Mouse (Mus musculus): ENCODE measurements around the gene Bcl2l15. TPM values are rescaled to one million over a fixed set of nuclear protein-coding genes. Genes with fewer than 3 reads are reported as not detected.
"Not testable (repeated sequence)": the region's sequence is repeated elsewhere in the genome, so short reads cannot be mapped to it uniquely, and the experiment has no call there.

Gene Bcl2l15
- polyA plus RNA-seq, 1 experiment from 2014 or later, result not detected

DNA sequence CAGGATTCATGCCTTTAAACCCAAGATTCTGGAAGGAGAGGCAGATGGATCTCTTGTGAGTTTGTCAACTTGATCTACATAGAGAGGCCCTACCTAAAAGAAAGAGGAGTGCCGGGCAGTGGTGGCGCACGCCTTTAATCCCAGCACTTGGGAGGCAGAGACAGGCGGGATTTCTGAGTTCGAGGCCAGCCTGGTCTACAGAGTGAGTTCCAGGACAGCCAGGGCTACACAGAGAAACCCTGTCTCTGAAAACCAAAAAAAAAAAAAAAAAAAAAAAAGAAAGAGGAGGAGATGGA lies 40.3 kb upstream of the Bcl2l15 start:
- H3K9ac ChIP-seq (ENCODE audit: low read length); H3K36me3 ChIP-seq (ENCODE audit: control insufficient read depth, insufficient read depth, low read length); H3K27ac ChIP-seq (replicated peaks; ENCODE audit: low read depth, low read length); H3K27me3 ChIP-seq (ENCODE audit: control insufficient read depth, insufficient read depth, low read length); DNase-seq (ENCODE audit: low spot score); ATAC-seq (ENCODE audit: insufficient number of reproducible peaks, low FRiP score, low TSS enrichment, low read depth); H3K9me3 ChIP-seq (ENCODE audit: control insufficient read depth, low read length); H3K4me2 ChIP-seq (ENCODE audit: low read depth, severe bottlenecking); H3K4me1 ChIP-seq (ENCODE audit: control insufficient read depth, insufficient read depth, low read length): not testable (repeated sequence)
- 79% methylated on average over 5 of the region's 5 CpGs for WGBS
- H3K4me3 ChIP-seq (ENCODE audit: low read depth, low read length), result peak overlapping the region; percentile 74

DNA sequence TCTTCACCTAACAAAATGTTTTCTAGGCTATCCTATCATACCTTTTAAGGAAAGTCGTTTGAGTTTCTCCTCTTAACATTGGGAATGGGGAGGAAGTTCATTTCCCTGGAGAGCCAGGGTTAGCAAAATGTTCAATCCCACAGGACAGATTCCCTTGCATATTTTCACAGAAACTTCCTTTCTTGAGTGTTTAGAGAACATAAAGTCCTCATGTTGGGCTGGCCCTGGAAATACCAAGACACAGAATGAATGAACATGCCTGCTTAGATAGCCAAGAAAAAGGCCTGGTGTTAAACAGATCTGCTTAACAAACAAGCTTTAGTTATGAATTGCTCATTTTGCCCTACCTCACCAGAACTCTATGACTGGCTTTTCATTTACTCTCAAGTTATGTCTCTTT lies 39.8 kb upstream of the Bcl2l15 start:
- ATAC-seq (ENCODE audit: insufficient number of reproducible peaks, low FRiP score, low TSS enrichment, low read depth) (no peak), DNase-seq (ENCODE audit: low spot score) (no peak)
- Histone ChIP-seq H3K36me3 (ENCODE audit: control insufficient read depth, insufficient read depth, low read length) (no peaks in the 10 kb centered on the region), H3K27ac (replicated peaks; ENCODE audit: low read depth, low read length) (no peak overlapping the region), H3K9me3 (ENCODE audit: control insufficient read depth, low read length) (no peaks in the 10 kb centered on the region), H3K4me2 (ENCODE audit: low read depth, severe bottlenecking) (no peak overlapping the region), H3K4me1 (ENCODE audit: control insufficient read depth, insufficient read depth, low read length) (0 out of 2 replicates have a peak, but pooled peaks cover 2% of the 10 kb centered on the region), H3K9ac (ENCODE audit: low read length) (no peak overlapping the region), H3K27me3 (ENCODE audit: control insufficient read depth, insufficient read depth, low read length) (no peaks in the 10 kb centered on the region), H3K4me3 (ENCODE audit: low read depth, low read length) (no peak overlapping the region)
- WGBS, result 74% methylated on average over 1 of the region's 1 CpGs

- Histone ChIP-seq H3K4me2 (ENCODE audit: low read depth, severe bottlenecking) (no peak overlapping the region), H3K36me3 (ENCODE audit: control insufficient read depth, insufficient read depth, low read length) (no peaks in the 10 kb centered on the region; the same call in 1 of the 2 replicates), H3K9me3 (ENCODE audit: control insufficient read depth, low read length) (no peaks in the 10 kb centered on the region), H3K27me3 (ENCODE audit: control insufficient read depth, insufficient read depth, low read length) (no peaks in the 10 kb centered on the region), H3K27ac (replicated peaks; ENCODE audit: low read depth, low read length) (no peak overlapping the region), H3K4me3 (ENCODE audit: low read depth, low read length) (no peak overlapping the region), H3K9ac (ENCODE audit: low read length) (no peak overlapping the region), H3K4me1 (ENCODE audit: control insufficient read depth, insufficient read depth, low read length) (no peaks in the 10 kb centered on the region)
- WGBS, result 57% methylated on average over 2 of the region's 2 CpGs
- no peak for DNase-seq (ENCODE audit: low spot score)
- no peak for ATAC-seq (ENCODE audit: insufficient number of reproducible peaks, low FRiP score, low TSS enrichment, low read depth)
These were observed 36.0 kb upstream of the Bcl2l15 start for GRCm38 (mm10) chr3:103796389-103796788.

DNA sequence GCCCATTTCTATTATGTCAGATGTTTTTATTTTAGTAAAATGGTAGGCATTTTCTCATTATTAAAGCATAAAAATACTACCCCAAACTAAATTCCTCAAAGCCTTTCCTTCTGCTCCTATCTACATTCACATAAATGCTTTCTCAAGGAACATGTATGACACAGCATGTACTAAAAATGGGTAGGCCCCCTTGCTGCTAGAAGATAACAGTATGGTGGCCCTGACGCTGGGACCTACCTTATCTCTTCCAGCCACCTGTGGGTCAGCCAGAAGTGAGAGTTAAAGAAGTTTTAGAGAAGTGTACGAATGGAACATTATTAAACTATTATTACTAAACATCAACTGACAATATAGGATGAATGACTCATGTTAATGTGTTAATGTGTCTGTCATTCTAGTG lies 32.9 kb upstream of the Bcl2l15 start:
- WGBS, result 83% methylated on average over 2 of the region's 2 CpGs
- DNase-seq (ENCODE audit: low spot score) (no peak), ATAC-seq (ENCODE audit: insufficient number of reproducible peaks, low FRiP score, low TSS enrichment, low read depth) (no peak)
- H3K4me2 ChIP-seq (ENCODE audit: low read depth, severe bottlenecking), result no peak overlapping the region
- H3K27me3 ChIP-seq (ENCODE audit: control insufficient read depth, insufficient read depth, low read length), result no peaks in the 10 kb centered on the region
- H3K36me3 ChIP-seq (ENCODE audit: control insufficient read depth, insufficient read depth, low read length), result peaks cover 8% of the 10 kb centered on the region
- no peak overlapping the region for H3K4me3 ChIP-seq (ENCODE audit: low read depth, low read length)
- H3K4me1 ChIP-seq (ENCODE audit: control insufficient read depth, insufficient read depth, low read length), result no peaks in the 10 kb centered on the region
- no peak overlapping the region for H3K27ac ChIP-seq (replicated peaks; ENCODE audit: low read depth, low read length)
- no peaks in the 10 kb centered on the region for H3K9me3 ChIP-seq (ENCODE audit: control insufficient read depth, low read length)
- H3K9ac ChIP-seq (ENCODE audit: low read length), result no peak overlapping the region

GRCm38 (mm10) chr3:103801631-103802531 lies 30.5 kb upstream of the Bcl2l15 start:
- DNase-seq (ENCODE audit: low spot score), result no peak
- no peaks in the 10 kb centered on the region for H3K27me3 ChIP-seq (ENCODE audit: control insufficient read depth, insufficient read depth, low read length)

DNA sequence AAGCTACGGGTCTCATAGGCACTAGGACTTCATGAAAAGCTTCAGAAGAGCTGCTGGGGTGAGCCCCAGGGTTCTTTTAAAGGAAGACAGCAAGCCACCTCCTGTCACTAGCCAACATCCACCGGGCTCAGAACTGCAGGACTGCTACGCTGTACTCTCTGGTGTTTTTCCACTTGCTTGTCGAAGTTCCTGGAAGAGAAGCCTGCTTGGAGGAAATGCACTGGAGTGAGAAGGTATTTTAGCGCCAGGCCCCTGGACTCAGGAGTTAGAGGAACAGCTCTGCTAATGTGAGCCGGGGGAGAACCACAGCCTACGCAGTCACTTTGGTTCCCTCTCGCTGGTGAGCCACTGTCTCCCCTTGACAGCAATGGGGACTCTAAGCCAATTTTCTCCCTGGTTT lies 29.5 kb upstream of the Bcl2l15 start:
- H3K9ac ChIP-seq (ENCODE audit: low read length), result no peak overlapping the region

More at GRCm38 (mm10) chr3:103801631-103802531, 30.5 kb upstream of the Bcl2l15 start:
- no peak for ATAC-seq (ENCODE audit: insufficient number of reproducible peaks, low FRiP score, low TSS enrichment, low read depth)
- H3K4me2 ChIP-seq (ENCODE audit: low read depth, severe bottlenecking), result no peak overlapping the region
- peaks cover 8% of the 10 kb centered on the region for H3K36me3 ChIP-seq (ENCODE audit: control insufficient read depth, insufficient read depth, low read length)
- no peaks in the 10 kb centered on the region for H3K4me1 ChIP-seq (ENCODE audit: control insufficient read depth, insufficient read depth, low read length)
- no peak overlapping the region for H3K4me3 ChIP-seq (ENCODE audit: low read depth, low read length)
- H3K9me3 ChIP-seq (ENCODE audit: control insufficient read depth, low read length), result no peaks in the 10 kb centered on the region
- no peak overlapping the region for H3K27ac ChIP-seq (replicated peaks; ENCODE audit: low read depth, low read length)
- 85% methylated on average over 10 of the region's 10 CpGs for WGBS
- H3K9ac ChIP-seq (ENCODE audit: low read length), result no peak overlapping the region

DNA sequence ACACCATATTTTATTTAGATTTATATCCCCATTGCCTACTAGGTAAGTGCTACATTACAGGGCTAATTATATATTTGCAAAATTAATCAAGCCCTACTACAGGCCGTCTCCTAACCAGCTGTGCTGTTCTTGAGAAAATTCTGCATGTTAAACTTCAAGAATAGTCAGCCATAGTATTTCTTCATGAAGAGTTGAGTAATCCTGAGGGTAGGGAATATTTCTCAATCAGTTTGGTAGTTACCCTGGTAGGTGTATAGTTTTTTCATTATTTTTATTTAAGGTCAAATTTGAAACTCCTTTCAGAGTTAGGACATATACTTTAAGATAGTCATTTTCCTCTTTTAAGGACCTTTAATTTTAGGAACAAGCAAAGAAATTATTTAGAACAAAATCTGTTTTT lies 26.7 kb upstream of the Bcl2l15 start:
- Histone ChIP-seq H3K27me3 (ENCODE audit: control insufficient read depth, insufficient read depth, low read length) (no peaks in the 10 kb centered on the region), H3K36me3 (ENCODE audit: control insufficient read depth, insufficient read depth, low read length) (peaks cover 8% of the 10 kb centered on the region), H3K4me3 (ENCODE audit: low read depth, low read length) (no peak overlapping the region), H3K4me2 (ENCODE audit: low read depth, severe bottlenecking) (no peak overlapping the region), H3K9me3 (ENCODE audit: control insufficient read depth, low read length) (no peaks in the 10 kb centered on the region), H3K27ac (replicated peaks; ENCODE audit: low read depth, low read length) (no peak overlapping the region), H3K4me1 (ENCODE audit: control insufficient read depth, insufficient read depth, low read length) (no peaks in the 10 kb centered on the region), H3K9ac (ENCODE audit: low read length) (no peak overlapping the region)
- WGBS, result 90% methylated on average over 1 of the region's 1 CpGs
- no peak for ATAC-seq (ENCODE audit: insufficient number of reproducible peaks, low FRiP score, low TSS enrichment, low read depth)
- DNase-seq (ENCODE audit: low spot score), result no peak

More for the DNA sequence above, 29.5 kb upstream of the Bcl2l15 start:
- 94% methylated on average over 8 of the region's 8 CpGs for WGBS
- Histone ChIP-seq H3K4me2 (ENCODE audit: low read depth, severe bottlenecking) (no peak overlapping the region), H3K4me3 (ENCODE audit: low read depth, low read length) (no peak overlapping the region), H3K27ac (replicated peaks; ENCODE audit: low read depth, low read length) (no peak overlapping the region), H3K4me1 (ENCODE audit: control insufficient read depth, insufficient read depth, low read length) (no peaks in the 10 kb centered on the region), H3K36me3 (ENCODE audit: control insufficient read depth, insufficient read depth, low read length) (peaks cover 8% of the 10 kb centered on the region), H3K27me3 (ENCODE audit: control insufficient read depth, insufficient read depth, low read length) (no peaks in the 10 kb centered on the region), H3K9me3 (ENCODE audit: control insufficient read depth, low read length) (no peaks in the 10 kb centered on the region)
- DNase-seq (ENCODE audit: low spot score) (no peak), ATAC-seq (ENCODE audit: insufficient number of reproducible peaks, low FRiP score, low TSS enrichment, low read depth) (no peak)

- no peaks in the 10 kb centered on the region; the same call in 1 of the 2 replicates for H3K36me3 ChIP-seq (ENCODE audit: control insufficient read depth, insufficient read depth, low read length)
- H3K4me3 ChIP-seq (ENCODE audit: low read depth, low read length), result peak within 1 kb of the TSS; percentile 79
- peak within 1 kb of the TSS; percentile 83 for H3K9ac ChIP-seq (ENCODE audit: low read length)
- DNase-seq (ENCODE audit: low spot score), result peak; percentile 94
- peak within 1 kb of the TSS; percentile 63; the same call in 1 of the 2 replicates for H3K27ac ChIP-seq (replicated peaks; ENCODE audit: low read depth, low read length)
- peak; percentile 96 for ATAC-seq (ENCODE audit: insufficient number of reproducible peaks, low FRiP score, low TSS enrichment, low read depth)
- H3K4me2 ChIP-seq (ENCODE audit: low read depth, severe bottlenecking), result peak within 1 kb of the TSS; percentile 81
- H3K4me1 ChIP-seq (ENCODE audit: control insufficient read depth, insufficient read depth, low read length), result no peaks in the 10 kb centered on the region
- under 1% methylated on average over 58 of the region's 70 CpGs for WGBS
- H3K9me3 ChIP-seq (ENCODE audit: control insufficient read depth, low read length), result no peaks in the 10 kb centered on the region
- no peaks in the 10 kb centered on the region for H3K27me3 ChIP-seq (ENCODE audit: control insufficient read depth, insufficient read depth, low read length)
These were observed 23.3 kb upstream of the Bcl2l15 start, which contains the start of the genes Dclre1b, Ap4b1 and Gm43064 for GRCm38 (mm10) chr3:103808891-103809798. TSS of gene Dclre1b (minus strand) at chr3:103809444. TSS of gene Ap4b1 (plus strand) at chr3:103809520. TSS of gene Gm43064 (plus strand) at chr3:103809573.
